Mouse (Mus musculus): ENCODE results near the gene Acot11.

Gene Acot11

DNA sequence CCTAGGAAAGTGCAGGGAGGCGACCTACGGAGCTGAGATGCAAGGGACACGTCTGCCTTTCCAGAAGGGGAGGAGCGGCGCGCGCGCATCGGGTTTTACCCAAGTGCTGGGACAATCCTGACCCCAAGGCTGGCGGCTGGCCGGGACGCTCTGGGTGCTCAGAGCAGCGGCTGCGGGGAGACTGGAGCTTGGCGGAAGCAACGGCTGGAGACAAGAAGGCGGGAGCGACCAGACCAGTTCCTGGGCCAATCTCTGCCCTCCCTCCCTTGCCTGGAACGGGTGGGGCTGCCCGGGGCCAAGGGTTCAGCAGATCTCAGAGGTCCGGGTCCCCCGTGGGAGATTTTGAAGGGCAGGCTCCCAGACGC lies at the start of gene Acot11:
Acot11 (minus strand) TSS at position 89 of the 365 bp plus-strand sequence.
- in situ Hi-C loops (cut with MseI, MboI) = loop anchor here in 1 of 2 experiments (25.0 kb wide), 1 partner anchor 357 kb away; no protein-coding TSS in a partner anchor

DNA sequence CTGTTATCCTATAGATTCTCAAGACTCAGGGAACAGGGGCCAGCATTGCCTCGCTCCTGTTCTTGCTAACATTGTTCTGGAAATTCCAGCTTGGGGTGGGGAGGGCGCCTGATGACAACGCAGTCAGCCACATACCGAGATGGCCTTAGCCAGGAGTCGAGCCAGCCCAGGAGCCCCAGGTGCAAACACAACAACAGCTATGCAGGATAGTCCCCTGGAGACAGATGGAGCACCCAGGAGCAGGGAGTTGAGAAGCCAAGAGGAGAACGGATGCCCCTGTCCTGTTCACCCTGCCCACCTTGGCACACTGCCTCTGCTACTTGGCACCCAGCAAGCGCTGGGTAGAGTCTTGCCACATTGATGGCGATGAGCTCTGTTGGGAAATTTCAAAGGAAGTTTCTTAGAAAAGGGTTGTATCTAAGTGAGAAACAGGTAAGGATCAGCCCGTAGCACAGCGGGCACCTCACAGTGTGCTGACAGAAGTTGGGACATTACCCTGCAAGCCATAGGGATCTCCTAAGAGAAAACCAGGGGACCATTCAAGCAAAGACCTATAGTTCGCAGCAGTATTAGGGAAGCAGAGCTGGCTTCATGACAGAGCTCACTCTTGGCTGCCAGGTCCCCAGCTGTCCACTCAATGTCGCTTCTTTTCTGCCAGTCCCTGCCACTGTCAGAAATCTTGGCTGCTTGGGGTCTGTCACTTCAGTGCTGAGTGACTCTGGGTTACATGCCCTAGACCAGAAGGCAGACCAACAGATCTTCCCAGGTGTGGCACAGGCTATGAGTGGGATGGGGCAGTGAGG lies 43.7 kb upstream of the Acot11 start:
- in situ Hi-C loops (cut with MseI, MboI) = no loop called here

DNA sequence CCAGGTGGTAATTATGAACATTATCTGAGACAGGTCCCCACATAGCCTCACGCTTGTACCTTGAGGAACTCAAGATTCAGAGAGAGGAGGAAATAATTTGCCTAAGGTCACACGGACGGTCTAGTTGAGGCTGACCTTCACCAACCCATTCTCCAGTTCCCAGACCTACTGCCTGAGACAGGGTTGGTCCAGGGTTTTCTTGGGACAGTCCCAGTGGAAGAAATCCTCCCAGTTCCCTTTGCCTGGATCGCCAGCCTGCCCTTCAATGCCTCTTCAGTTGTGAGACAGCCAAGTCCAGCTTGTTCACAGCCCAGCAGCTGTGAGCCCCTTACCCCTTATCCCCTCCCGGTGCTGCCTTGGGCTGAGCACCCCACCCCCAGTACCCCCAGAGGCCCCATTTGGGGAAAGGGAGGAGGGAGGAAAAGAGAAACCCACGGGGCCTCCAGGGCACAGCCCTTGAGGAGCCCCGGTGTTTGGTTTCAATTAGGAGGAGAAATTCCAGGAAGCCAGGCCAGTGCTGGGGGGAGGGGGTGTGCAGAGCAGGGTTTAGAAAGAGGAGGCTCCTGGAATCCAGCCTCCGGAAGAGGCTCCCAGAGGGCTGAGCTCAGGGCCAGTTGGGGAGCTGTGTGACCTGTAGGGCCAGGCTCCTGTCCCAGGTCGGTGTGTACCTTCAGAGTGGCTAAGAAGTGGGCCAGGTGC lies 42.9 kb upstream of the Acot11 start:
- in situ Hi-C loops (cut with MseI, MboI) = no loop called here

DNA sequence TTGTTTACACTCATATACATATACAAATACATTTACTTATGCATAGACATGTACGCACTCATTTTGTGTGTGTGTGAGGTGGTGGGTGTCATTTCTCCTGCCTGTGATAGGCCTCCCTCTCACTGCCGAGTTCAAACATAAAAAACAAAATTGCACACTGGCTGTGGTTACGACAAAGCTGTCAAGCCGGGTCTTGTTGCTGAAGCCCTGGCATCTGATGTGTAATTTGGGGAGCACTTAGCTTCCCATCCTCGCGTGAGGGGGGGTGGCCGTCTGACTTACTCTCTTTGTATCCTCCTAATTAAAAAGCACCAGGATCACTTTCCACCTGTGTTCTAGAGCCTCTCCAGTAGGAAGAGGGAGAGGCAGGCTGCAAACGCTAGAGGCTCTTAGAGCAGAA lies 37.8 kb upstream of the Acot11 start:
- in situ Hi-C loops (cut with MseI, MboI) = no loop called here

DNA sequence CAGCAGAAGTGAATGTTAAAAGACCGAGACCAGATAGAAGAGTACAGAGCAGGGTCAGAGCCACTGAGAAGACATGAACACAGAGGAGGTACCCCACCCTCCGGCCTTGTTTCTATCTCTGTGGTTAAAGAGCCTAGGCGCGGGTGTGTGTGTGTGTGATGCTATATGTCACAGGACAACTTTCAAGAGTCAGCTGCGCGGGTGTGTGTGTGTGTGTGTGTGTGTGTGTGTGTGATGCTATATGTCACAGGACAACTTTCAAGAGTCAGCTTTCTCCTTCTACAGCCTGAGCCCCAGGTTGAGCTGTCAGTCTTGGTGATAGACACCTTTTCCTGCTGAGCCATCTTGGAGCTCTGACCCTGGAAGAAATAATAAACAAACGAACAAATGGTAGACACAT lies 37.1 kb upstream of the Acot11 start:
- in situ Hi-C loops (cut with MseI, MboI) = no loop called here

DNA sequence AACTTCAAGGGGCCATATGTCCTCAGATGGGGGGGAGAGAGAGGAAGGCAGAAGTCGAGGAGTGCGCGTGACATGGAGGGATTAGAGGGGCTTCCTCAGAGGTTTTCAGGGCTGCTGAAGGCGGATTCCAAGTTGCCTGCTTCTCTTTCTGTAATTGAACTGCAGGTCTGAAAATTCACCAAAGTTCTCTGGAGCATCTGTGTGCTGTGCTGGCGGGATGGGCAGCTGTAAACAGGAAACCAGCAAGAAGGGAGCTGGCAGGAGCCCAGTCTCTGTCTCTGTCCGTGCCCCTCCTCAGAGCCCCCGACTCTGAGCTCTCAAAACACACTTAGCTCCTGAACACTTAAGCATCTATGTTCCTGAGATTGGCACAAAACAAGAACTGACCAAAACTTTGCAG lies 36.5 kb upstream of the Acot11 start:
- in situ Hi-C loops (cut with MseI, MboI) = no loop called here

DNA sequence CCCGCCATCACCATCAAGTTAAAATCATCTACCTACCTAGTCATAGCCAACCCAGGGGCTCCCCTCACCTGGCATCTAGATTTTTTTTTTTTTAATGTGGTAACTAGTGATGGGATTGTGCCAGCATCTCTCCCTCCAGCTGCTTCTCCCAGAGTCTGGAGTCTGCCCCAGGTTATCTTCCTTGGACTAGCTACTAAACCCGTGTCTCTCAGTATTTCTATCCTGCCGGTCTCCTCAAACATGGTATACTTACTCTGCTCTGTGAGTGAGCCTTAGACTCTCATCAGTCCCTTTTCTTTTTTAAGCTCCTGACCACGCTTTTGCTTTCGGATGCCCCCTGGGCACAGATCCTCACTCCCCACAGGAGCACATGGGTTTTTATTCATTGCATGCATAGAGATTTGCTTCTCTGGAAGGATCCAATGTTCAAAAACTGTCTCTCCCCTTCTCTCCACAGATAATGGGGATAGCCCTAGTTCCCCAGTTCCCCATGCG lies 35.9 kb upstream of the Acot11 start:
- in situ Hi-C loops (cut with MseI, MboI) = no loop called here

DNA sequence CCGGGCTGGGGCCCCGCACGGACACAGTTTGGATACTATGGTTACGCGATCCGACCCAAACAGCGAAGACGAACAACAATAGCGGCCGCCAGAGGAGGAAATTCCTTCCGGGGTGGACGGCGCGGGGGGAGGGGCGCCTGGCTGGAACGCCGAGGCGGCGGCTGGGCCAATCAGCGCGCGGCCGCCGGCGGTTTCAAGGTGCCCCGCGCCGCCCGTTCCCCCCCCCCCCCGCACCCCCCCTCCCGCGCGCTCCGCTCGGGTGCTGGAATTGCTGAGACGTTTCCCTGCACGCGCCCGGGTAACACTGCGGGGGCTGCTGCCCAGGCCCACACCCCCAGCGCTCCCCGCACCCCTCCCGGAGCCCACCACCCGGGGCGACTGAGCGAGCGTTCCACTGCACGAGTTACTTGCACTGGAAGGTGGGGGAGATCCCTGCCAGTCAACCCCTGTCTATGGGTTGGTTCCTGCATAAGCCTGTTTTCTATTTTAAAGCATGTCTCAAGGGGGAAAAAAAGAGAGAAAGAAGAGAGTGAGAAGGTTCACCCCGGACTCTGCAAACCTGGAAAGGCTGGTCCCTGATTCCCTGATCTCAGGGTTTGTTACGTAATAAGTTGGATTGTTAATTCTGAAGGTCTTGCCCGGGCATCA lies 35.3 kb upstream of the Acot11 start:
- in situ Hi-C loops (cut with MseI, MboI) = loop anchor here in 1 of 2 experiments (5.0 kb wide), 1 partner anchor 67 kb away; no protein-coding TSS in a partner anchor

DNA sequence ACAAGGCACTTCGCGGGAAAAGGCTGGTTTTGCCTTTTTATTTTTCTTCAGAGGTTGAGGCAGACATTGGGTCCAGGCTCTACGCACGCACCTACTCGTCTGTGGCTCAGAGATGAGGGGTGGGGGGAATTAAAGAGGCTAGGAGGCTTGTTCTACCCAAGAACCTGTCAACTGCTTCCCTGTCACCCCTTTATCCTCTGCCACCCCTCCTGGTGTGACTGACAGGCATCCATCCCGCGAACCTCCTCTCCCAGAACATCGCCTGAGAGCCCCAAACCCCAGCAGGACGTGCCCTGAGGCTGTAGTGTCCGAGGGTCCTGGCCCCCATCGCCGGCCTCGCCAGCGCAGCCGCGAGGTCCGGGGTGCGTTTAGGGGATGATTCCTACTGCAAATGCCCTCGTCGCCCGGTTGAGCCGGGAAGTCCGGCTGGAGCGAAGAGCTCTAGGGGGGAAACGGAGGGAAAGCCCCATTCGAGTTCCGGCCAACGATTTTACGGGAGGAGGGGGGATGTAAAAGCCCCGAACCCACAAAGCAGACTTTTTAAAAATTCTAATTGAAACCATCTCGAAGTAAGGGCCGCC lies 34.5 kb upstream of the Acot11 start:
- in situ Hi-C loops (cut with MseI, MboI) = loop anchor here in 1 of 2 experiments (5.0 kb wide), 1 partner anchor 68 kb away; no protein-coding TSS in a partner anchor

DNA sequence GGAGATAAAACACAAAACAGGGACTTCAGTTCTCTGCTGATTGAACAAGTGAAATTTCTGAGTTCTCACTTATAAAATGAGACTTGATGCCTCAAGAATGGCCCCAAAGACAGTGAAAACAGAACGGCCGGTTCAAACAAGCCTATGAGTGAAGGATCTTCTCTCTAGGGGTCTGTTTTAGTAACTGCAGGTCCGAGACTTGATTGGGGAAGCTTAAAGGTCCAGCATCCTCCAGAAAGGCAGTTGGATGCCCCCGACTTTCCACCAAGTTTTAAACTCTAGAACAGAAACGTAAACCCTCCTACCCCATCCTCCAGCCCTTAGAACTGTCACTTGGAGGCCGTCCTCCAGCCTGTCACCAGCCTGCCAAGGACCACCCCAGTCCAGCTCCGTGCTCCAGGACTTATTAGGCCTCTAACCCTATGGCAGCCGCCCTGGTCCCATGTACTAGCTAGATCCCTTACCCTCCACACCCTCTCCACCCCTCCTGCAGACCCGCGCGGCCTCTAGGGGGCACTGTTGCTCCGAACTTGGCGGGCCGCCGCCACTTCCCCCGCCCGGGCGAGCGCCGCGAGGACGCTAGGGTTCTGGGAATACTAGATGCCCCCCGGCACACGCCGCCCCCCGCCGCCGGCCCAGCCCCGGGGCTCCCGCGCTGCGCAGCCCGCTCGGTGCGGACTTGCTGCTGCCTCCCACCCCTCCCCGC lies 33.9 kb upstream of the Acot11 start:
- in situ Hi-C loops (cut with MseI, MboI) = loop anchor here in 1 of 2 experiments (5.0 kb wide), 1 partner anchor 69 kb away; no protein-coding TSS in a partner anchor

DNA sequence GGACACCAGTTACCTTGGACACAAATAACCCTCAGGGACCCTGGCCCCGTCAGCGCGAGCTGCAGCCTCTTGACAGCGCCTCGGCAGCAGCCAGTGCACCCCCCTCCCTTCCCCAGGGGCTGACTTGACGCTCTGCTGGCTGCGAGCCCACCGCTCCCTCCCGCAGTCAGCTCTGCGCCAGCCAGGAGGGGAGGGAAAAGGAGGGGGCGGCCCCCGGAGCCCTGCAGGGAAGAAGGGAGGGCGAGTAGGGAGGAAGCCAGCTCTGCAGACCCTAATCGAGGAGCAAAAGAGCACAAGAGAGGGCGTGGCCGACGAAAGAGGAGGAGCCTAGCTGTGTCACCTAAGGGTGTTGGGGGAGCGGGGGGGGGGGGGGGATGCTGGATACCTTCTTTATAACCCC lies 33.2 kb upstream of the Acot11 start:
- in situ Hi-C loops (cut with MseI, MboI) = loop anchor here in 1 of 2 experiments (5.0 kb wide), 1 partner anchor 69 kb away; no protein-coding TSS in a partner anchor

DNA sequence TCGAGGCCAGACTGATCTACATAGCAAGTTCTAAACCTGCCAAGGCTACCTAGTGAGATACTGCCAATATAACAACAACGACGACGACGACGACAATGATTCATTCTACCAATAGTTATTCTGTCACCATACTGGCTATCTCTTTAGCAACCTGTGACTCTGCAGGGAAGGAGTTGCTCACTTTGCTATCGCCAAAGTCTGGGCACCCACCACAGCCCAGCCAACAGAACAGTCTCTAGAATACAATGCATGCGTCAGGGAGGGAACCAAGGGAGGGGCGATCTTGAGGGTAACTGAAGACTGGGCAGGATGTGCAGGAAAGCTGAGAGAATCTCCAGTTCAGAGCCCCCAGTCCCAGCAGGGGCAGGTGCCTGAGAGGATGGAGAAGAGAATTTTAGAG lies 32.6 kb upstream of the Acot11 start:
- in situ Hi-C loops (cut with MseI, MboI) = loop anchor here in 1 of 2 experiments (5.0 kb wide), 1 partner anchor 70 kb away; no protein-coding TSS in a partner anchor

DNA sequence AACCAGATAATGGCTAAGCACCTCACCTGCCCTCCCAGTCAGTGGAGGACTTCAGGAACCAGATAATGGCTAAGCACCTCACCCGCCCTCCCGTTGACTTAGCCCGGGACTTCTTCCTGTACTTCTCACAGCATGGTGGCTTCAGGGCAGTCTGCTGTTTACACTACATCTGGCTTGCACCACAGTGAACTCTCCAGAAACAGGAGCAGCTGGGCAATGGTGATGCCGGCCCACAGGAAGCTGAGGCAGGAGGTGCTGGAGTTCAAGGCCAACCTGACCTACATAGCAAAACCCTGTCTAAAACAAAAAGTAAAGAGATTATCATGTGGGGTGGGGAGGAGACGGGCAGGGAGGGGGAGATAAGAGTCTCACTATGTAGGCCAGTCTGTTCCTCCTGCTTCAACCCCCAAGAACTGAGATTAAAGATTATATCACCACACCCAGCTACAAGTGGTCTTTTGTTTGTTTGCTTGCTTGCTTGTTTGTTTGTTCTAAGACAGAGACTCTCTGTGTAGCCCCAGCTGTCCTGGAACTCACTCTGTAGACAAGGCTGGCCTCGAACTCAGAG lies 25.8 kb upstream of the Acot11 start:
- in situ Hi-C loops (cut with MseI, MboI) = no loop called here

DNA sequence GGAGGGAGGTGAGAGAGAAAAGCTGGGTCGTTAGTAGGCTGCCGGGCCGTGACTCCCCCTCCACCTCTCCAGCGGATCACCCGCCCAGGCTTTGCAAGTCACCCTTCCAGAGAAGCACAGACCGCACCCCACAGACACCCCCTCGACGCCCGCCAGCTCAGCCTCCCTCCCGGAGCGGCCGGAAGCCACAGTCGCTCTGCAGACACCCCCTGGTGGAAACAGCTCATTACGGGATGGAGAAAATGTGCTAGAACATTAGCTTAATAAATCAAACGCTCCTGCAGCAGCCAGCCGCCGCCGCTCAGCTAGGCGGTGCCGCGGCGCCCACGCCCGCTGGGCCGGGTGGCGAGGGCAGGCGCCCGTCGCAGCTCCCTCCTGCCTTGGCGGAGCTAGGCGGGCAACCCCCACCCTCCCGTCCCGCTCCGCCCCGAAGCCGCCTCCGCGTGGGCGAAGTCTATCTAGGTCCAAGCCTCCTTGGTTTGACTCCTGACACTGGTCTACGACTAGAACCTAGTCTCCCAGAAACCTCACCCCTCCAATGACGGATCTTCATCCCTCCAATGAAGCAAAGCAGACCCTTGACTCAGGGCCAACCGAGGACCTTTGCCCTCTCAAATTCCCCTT lies 23.1 kb upstream of the Acot11 start:
- in situ Hi-C loops (cut with MseI, MboI) = loop anchor here in 1 of 2 experiments (10.0 kb wide), 1 partner anchor 327 kb away; no protein-coding TSS in a partner anchor

DNA sequence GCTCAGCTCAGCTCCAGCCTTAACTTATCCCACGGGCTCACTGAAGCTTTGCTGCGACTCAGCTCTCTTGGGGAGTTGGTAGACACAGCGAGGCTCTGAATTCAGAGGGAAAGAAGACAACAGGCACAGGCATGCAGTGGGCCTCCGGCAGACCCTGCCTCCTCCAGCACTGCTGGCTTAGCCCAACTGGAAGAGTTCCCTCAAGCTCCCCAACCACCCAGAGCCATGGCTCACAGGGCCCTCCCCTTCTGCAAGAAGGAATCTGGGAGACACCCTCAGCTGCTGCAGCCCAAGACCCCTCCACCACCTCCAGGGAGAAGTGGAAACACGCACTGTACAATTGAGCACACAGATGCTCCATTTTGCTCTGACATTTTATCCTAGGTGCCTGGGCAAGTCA lies 20.4 kb upstream of the Acot11 start:
- in situ Hi-C loops (cut with MseI, MboI) = loop anchor here in 1 of 2 experiments (10.0 kb wide), 1 partner anchor 330 kb away; no protein-coding TSS in a partner anchor

DNA sequence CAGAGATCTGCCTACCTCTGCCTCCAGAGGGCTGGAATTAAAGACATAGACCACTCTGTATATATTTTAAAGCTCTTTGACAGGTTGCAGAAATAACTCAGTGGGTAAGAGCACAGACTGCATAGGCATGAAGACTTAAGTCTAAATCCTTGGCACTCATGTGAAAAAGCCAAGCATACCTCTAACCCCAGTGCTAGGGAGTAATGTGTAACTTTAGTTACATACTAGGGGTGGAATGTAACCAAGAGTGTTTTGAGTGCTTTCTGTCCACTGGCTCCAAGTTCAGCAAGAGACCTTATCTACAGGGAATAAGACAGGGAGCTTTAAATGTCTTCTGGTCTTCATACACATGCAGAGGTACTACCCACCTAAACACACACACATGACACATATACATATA lies 14.6 kb upstream of the Acot11 start:
- in situ Hi-C loops (cut with MseI, MboI) = loop anchor here in 1 of 2 experiments (25.0 kb wide), 1 partner anchor 343 kb away; no protein-coding TSS in a partner anchor

DNA sequence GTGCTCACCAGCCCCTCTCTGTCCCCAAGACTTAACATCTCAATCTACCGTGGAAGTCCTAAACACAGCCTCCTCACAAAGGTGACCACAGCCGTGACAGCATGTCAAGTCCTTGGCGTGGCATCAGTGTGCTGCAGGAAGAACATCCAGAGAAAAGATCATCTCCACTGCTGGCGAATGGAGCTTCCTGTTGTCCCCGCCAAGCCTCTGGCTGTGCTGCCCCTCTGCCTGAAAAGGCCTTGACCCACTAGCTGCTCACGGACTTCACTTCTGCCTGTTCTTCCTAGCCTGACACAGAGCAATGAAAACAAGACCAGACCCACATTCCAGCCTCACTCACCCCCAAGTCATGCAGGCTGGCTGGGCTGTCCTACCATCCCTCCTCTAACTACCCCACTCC lies 13.5 kb upstream of the Acot11 start:
- in situ Hi-C loops (cut with MseI, MboI) = loop anchor here in 1 of 2 experiments (25.0 kb wide), 1 partner anchor 344 kb away; no protein-coding TSS in a partner anchor

DNA sequence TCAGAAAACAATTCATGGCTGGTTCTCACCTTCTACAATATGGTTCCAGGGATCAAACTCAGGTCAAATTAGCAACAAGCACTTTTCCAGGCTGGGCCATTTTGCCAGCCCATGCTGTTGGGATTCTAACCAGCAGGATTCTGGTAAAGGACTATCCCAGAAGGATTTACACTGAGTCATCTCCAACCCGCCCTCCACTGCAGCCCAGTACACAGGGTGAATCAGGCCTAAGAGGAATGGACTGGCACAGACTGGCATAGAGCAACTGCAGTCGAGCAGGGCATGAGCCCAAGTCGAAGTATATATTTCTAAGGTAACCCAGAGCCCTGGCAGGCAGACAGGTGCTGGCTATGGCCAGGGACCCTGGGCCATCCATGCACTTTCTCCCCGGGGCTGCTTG lies 12.2 kb upstream of the Acot11 start:
- in situ Hi-C loops (cut with MseI, MboI) = loop anchor here in 1 of 2 experiments (25.0 kb wide), 1 partner anchor 345 kb away; no protein-coding TSS in a partner anchor

Data from mouse trophoblast stem cell (cell line).